Comparison of ENCODE assay signal across 23 mouse cellular contexts in genomic region chr9:106613951-106614350, GRCm38 (mm10). TPM values are rescaled to one million over a fixed set of nuclear protein-coding genes. Genes with fewer than 3 reads are reported as not detected.
"Had no signal": no experiment of that assay in that cellular context is flagged by ENCODE, and none has a peak within 500 bp of the region (broad histone marks: within the 10 kb centered on the region; RNA-seq: fewer than 3 reads in every experiment).

No protein-coding gene starts in this region.

- H3K4me1 ChIP-seq: neural tube, embryonic 13.5 days; neural tube, embryonic 15.5 days; stomach, embryonic 15.5 days had no signal

- H3K27ac ChIP-seq: neural tube, embryonic 13.5 days; neural tube, embryonic 15.5 days; stomach, embryonic 15.5 days; stomach, postnatal 0 days had no signal

- DNase-seq: right cerebral cortex, adult 18-20 months; right cerebral cortex, postnatal 14 days; right cerebral cortex, postnatal 25 days; right cerebral cortex, postnatal 4 days; spleen, adult 18-20 months; thymus, adult 18-20 months; thymus, adult 2 months; thymus, postnatal 14 days; thymus, postnatal 25 days; thymus, postnatal 36 days; thymus, postnatal 4 days had no signal

- H3K9ac ChIP-seq: neural tube, embryonic 13.5 days; neural tube, embryonic 15.5 days; stomach, embryonic 15.5 days had no signal

- H3K27me3 ChIP-seq: neural tube, embryonic 13.5 days; neural tube, embryonic 15.5 days; stomach, embryonic 15.5 days had no signal

- H3K4me2 ChIP-seq: neural tube, embryonic 13.5 days; neural tube, embryonic 15.5 days; stomach, embryonic 15.5 days had no signal

- H3K4me3 ChIP-seq: neural tube, embryonic 13.5 days; neural tube, embryonic 15.5 days; stomach, embryonic 15.5 days had no signal

- H3K9me3 ChIP-seq: neural tube, embryonic 13.5 days; neural tube, embryonic 15.5 days; stomach, embryonic 15.5 days had no signal

- H3K36me3 ChIP-seq: neural tube, embryonic 13.5 days; neural tube, embryonic 15.5 days; stomach, embryonic 15.5 days had no signal

RNA-seq across cellular contexts. Expression of gene Iqcf6, which starts 12.4 kb away (rescaled TPM):
- total RNA-seq: neutrophil, adult 5-6 weeks had no signal
- polyA plus RNA-seq: neural tube, embryonic 13.5 days; neural tube, embryonic 14.5 days; neural tube, embryonic 15.5 days; small intestine, adult 2 months; spleen, adult 2 months; stomach, embryonic 14.5 days; stomach, embryonic 15.5 days; stomach, embryonic 16.5 days; stomach, postnatal 0 days; thymus, adult 2 months; thymus, postnatal 0 days; urinary bladder, adult 2 months had no signal

RNA-seq across cellular contexts. Expression of gene Grm2, which starts 41.9 kb away (rescaled TPM):
- total RNA-seq: neutrophil, adult 5-6 weeks had no signal
- polyA plus RNA-seq: spleen, adult 2 months; stomach, embryonic 14.5 days; stomach, embryonic 15.5 days; stomach, postnatal 0 days; urinary bladder, adult 2 months had no signal

RNA-seq across cellular contexts. Expression of gene Iqcf4, which starts 43.2 kb away (rescaled TPM):
- total RNA-seq: neutrophil, adult 5-6 weeks had no signal
- polyA plus RNA-seq: neural tube, embryonic 13.5 days; neural tube, embryonic 14.5 days; neural tube, embryonic 15.5 days; small intestine, adult 2 months; spleen, adult 2 months; stomach, embryonic 14.5 days; stomach, embryonic 15.5 days; stomach, embryonic 16.5 days; stomach, postnatal 0 days; thymus, adult 2 months; thymus, postnatal 0 days; urinary bladder, adult 2 months had no signal

RNA-seq across cellular contexts. Expression of gene Iqcf3, which starts 52.5 kb away (rescaled TPM):
- total RNA-seq: neutrophil, adult 5-6 weeks had no signal
- polyA plus RNA-seq: neural tube, embryonic 13.5 days; neural tube, embryonic 14.5 days; neural tube, embryonic 15.5 days; small intestine, adult 2 months; spleen, adult 2 months; stomach, embryonic 14.5 days; stomach, embryonic 15.5 days; stomach, embryonic 16.5 days; stomach, postnatal 0 days; thymus, postnatal 0 days; urinary bladder, adult 2 months had no signal
